Mouse (Mus musculus) neural tube, embryonic 12.5 days (tissue): Measurements from ENCODE around the gene Rec8. TPM values are rescaled to one million over a fixed set of nuclear protein-coding genes. Genes with fewer than 3 reads are reported as not detected.

Experiments
- ATAC-seq: fragments of 200-750 bp; cut with Nextera tagmentation; 2 replicates; pipeline ENCODE4 v1.8.0; 2017; ENCODE audit warnings: low read depth, mild to moderate bottlenecking, moderate TSS enrichment, moderate library complexity; ENCODE audit not compliant: low FRiP score
- H3K27ac ChIP-seq: fragments of 300-500 bp; sonication (generic); 2 replicates; pipeline ENCODE4 v1.5.1; 2016
- H3K27me3 ChIP-seq: fragments of 300-500 bp; sonication (generic); replicated peaks from 2 replicates; pipeline ENCODE4 v1.6.1; 2016; ENCODE audit warnings: mild to moderate bottlenecking
- H3K36me3 ChIP-seq: fragments of 300-500 bp; sonication (generic); 2 replicates; pipeline ENCODE4 v1.6.1; 2016; ENCODE audit warnings: mild to moderate bottlenecking
- H3K4me1 ChIP-seq: fragments of 300-500 bp; sonication (generic); 2 replicates; pipeline ENCODE4 v1.6.1; 2016
- H3K4me2 ChIP-seq: fragments of 300-500 bp; sonication (generic); replicated peaks from 2 replicates; pipeline ENCODE4 v1.6.1; 2016; ENCODE audit warnings: mild to moderate bottlenecking
- H3K4me3 ChIP-seq: fragments of 300-500 bp; sonication (generic); 2 replicates; pipeline ENCODE4 v1.5.1; 2016
- H3K9ac ChIP-seq: fragments of 300-500 bp; sonication (generic); 2 replicates; pipeline ENCODE4 v1.6.1; 2016; ENCODE audit warnings: mild to moderate bottlenecking
- H3K9me3 ChIP-seq: fragments of 300-500 bp; sonication (generic); 2 replicates; pipeline ENCODE4 v1.6.1; 2016; ENCODE audit warnings: mild to moderate bottlenecking
- WGBS: fragments of 180-500 bp; shearing (Covaris S2); methylation state at CpG from one replicate; pipeline ENCODE4 v1.1.7; 2016; 5-methylcytosine and 5-hydroxymethylcytosine counted together
- polyA plus RNA-seq: library from polyadenylated mRNA; unstranded; fragments of >200 nt; fragmentation: Nextera tagmentation; extraction: Ambion mirVana; gene quantifications from 2 replicates; pipeline ENCODE4 v1.2.1, GENCODE M21; 2016

Rec8 gene
- polyA plus RNA-seq, 1 experiment from 2014 or later: 22.8 TPM

DNA sequence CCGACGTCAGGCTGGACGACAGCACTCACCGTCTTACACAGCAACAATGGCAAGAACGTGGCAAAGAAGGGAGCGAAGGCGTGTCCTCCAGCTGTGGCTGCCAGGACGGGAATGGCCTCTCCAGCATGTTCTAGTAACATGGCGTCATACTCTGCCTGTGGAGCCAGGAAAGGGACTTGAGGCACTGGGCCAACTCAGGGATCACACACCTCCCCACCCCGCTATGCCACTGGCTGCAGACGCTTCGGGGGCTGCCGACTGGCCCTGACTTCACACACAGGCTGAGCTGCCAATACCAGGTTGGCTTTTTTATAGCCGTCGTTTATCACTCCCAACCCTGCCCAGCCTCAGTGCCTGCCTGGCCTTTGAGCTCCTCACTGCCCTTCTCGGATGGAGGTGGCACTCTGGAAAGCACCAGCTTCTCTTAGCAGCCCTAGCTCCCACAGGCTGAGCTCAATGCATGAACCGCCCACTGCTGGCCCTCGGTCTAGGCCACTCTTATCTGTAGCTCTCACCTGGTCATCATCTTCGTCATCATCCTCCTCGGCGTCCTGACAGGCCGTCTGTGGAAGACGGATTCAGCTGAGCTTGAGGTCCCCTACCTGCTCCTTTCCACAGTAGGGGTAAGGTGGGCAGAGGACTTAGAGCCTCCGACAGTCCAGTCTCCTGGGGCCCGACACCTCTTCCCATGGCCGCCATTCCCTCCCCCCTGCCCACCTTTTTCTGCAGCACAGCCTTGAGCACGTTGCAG, 10.4 kb downstream of the Rec8 start:
- Histone ChIP-seq H3K4me1 (no peaks in the 10 kb centered on the region), H3K36me3 (peaks cover 97% of the 10 kb centered on the region), H3K9me3 (no peaks in the 10 kb centered on the region), H3K9ac (no peak overlapping the region), H3K27ac (no peak overlapping the region), H3K4me3 (no peak overlapping the region), H3K27me3 (no peaks in the 10 kb centered on the region), H3K4me2 (no peak overlapping the region)
- 83% methylated on average over 27 of the region's 27 CpGs for WGBS
- ATAC-seq: no peak

DNA sequence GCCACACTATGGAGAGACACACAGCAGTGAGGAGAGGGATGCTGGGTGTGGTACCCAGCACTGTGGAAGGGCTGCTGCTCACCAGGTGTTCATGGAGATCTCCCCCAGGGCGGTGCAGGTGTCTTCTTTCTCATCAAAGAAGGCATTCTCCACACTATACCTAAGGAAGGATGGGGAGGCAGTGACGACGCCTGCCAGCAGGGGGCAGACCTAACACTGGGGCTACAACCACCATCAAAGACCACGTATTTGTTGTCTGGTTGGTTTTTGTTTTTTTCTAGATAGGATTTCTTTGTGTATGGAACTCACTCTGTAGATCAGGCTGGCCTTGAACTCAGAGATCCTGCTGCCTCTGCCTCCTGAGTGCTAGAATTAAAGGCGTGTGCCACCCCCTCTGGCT, 11.5 kb downstream of the Rec8 start:
- H3K4me2 ChIP-seq: no peak overlapping the region
- peaks cover 98% of the 10 kb centered on the region for H3K36me3 ChIP-seq
- no peak for ATAC-seq
- no peaks in the 10 kb centered on the region for H3K9me3 ChIP-seq
- H3K4me3 ChIP-seq: no peak overlapping the region
- 0 out of 2 replicates have a peak overlapping the region, but pooled peaks have one; percentile 5 for H3K9ac ChIP-seq
- no peak overlapping the region for H3K27ac ChIP-seq
- WGBS: 57% methylated on average over 5 of the region's 5 CpGs
- H3K27me3 ChIP-seq: no peaks in the 10 kb centered on the region
- peaks cover 5% of the 10 kb centered on the region for H3K4me1 ChIP-seq

DNA sequence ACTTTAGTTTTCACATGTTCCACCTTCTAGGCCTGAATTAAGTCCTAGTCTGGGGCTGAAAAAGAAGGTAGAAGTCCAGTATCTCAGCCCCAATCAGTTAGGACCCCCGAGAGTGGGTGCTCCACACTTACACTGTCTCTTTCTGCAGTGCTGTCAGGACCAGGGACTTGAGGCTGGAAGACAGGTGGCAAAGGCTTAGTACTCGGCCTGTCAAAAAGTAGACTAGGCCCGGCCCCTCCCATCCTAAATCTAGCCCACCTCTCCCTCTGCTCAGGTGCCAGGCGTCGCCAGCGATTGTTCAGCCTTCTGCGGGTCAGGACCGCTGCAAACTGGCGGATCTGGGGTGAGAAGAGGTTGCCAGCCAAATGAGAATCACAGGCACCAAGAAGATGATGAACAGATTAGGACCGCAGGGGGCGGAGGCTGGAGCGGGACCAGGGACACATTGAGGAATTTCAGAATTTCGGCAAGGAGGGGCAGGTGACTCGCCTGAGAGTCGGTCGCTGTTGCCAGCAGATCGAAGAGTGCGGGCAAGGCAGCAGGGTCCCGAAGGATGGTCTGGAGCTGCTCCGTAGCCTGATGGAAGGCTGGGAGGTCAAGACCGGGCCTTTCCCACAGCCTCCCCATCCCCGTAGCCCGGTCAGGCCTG, 17.2 kb downstream of the Rec8 start:
- no peaks in the 10 kb centered on the region for H3K27me3 ChIP-seq
- H3K9ac ChIP-seq: peak overlapping the region; percentile 79
- WGBS: 4% methylated on average over 23 of the region's 23 CpGs
- H3K4me2 ChIP-seq: peak overlapping the region; percentile 94
- H3K4me3 ChIP-seq: peak overlapping the region; percentile 68
- H3K27ac ChIP-seq: no peak overlapping the region; the same call in 1 of the 2 replicates
- peak; percentile 80 for ATAC-seq
- no peaks in the 10 kb centered on the region for H3K9me3 ChIP-seq
- H3K4me1 ChIP-seq: peaks cover 22% of the 10 kb centered on the region
- H3K36me3 ChIP-seq: peaks cover 71% of the 10 kb centered on the region

DNA sequence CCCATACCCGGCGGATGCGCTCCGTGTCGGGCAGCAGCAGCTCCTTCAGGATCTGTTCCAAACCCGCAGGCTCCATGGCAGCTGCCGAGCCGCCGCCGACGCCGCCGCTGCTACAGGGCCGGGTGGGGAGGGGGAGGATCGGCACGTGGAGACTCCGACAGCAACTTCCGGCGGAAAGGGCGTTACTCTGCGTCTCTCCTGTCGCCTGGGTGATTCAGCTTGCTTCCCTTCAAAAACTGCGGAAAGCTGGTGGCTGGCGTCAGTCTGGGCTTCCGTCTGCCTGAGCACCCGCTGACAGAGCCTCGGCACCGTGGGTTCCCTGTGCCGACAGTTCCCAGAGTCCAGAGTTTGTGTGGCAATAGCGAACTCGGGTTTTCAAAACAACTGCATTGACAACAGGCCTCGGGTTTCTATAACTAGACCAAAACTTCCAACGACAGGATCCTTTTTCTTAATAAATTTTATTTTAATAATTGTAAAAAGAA, 17.7 kb downstream of the Rec8 start, which contains the start of gene Ipo4:
Gene Ipo4, minus strand, starts transcription at position 435 of the 485 bp plus-strand sequence.
- no peaks in the 10 kb centered on the region for H3K27me3 ChIP-seq
- peak within 1 kb of the TSS; percentile 94 for H3K4me2 ChIP-seq
- H3K4me1 ChIP-seq: peaks cover 22% of the 10 kb centered on the region
- peak within 1 kb of the TSS; percentile 79 for H3K9ac ChIP-seq
- 2% methylated on average over 33 of the region's 33 CpGs for WGBS
- peaks cover 71% of the 10 kb centered on the region for H3K36me3 ChIP-seq
- peak within 1 kb of the TSS; percentile 68 for H3K4me3 ChIP-seq
- ATAC-seq: peak; percentile 87
- H3K27ac ChIP-seq: no peak within 1 kb of the TSS; the same call in 1 of the 2 replicates
- no peaks in the 10 kb centered on the region for H3K9me3 ChIP-seq

DNA sequence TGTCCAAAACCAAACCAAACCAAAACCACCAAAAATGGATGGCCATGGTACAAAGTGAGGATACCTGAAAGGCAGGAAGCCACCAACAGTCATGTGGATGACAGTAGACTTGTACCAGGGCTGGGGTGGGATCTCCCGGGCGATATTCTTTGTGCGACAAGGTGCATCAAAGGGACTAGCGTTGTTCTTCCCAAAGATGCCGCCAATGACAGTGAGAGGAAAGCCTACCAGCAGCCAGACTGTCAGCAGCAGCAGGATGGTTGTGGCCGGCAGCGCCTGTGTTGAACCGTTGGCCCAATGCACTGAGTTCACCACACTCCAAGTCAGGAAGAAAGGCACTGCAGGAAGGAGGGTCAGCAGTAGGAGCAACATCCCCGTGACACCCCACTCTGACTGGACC, 20.0 kb downstream of the Rec8 start, which contains the start of gene Gm49378:
Gene Gm49378, minus strand, starts transcription at position 101 of the 400 bp plus-strand sequence.
- H3K4me3 ChIP-seq: no peak within 1 kb of the TSS
- H3K36me3 ChIP-seq: peaks cover 59% of the 10 kb centered on the region
- no peak for ATAC-seq
- H3K27me3 ChIP-seq: no peaks in the 10 kb centered on the region
- H3K9me3 ChIP-seq: no peaks in the 10 kb centered on the region
- H3K9ac ChIP-seq: no peak within 1 kb of the TSS
- no peak within 1 kb of the TSS for H3K4me2 ChIP-seq
- peaks cover 29% of the 10 kb centered on the region for H3K4me1 ChIP-seq
- 94% methylated on average over 9 of the region's 9 CpGs for WGBS
- H3K27ac ChIP-seq: no peak within 1 kb of the TSS

DNA sequence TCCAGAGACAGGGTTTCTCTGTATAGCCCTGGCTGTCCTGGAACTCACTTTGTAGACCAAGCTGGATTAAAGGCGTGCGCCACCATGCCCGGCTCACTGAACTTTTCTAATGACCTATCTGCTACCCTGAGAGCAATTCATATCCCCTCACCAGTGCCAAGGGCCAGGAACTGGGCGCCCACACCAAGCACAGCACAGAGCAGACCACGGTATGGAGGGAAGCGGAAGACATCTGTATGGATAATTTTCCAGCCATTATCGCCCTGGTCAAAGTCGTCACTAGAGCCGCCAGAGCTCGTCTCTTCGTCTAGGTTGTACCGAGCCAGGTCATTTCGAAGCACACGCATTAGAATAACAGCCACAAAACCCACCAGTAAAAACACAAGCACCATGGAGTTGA, 23.0 kb downstream of the Rec8 start:
- peaks cover 27% of the 10 kb centered on the region for H3K4me1 ChIP-seq
- 96% methylated on average over 14 of the region's 14 CpGs for WGBS
- no peak overlapping the region for H3K4me3 ChIP-seq
- H3K4me2 ChIP-seq: no peak overlapping the region
- no peaks in the 10 kb centered on the region for H3K9me3 ChIP-seq
- H3K27ac ChIP-seq: no peak overlapping the region
- no peak for ATAC-seq
- peaks cover 45% of the 10 kb centered on the region for H3K36me3 ChIP-seq
- no peak overlapping the region for H3K9ac ChIP-seq
- H3K27me3 ChIP-seq: no peaks in the 10 kb centered on the region

DNA sequence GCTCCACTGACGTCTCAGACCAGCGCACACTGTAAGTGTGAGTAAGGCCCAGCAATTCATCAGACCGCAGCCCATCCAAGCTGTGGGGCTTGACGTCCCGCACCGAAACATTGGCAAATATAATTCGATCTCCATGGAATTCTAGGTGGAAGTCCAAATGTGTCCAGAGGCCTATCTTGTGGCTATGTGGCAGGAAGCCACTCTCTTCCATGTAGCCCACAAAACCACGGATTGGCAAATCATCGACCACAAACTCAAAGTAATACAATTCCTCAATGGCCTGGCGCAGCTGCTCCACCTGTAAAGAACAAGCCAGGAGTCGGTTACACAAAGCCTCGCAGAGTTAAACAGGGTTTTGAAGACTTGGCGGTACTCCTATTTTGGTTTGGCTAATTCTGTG, 23.5 kb downstream of the Rec8 start:
- peaks cover 47% of the 10 kb centered on the region for H3K36me3 ChIP-seq
- H3K27me3 ChIP-seq: no peaks in the 10 kb centered on the region
- 95% methylated on average over 13 of the region's 13 CpGs for WGBS

DNA sequence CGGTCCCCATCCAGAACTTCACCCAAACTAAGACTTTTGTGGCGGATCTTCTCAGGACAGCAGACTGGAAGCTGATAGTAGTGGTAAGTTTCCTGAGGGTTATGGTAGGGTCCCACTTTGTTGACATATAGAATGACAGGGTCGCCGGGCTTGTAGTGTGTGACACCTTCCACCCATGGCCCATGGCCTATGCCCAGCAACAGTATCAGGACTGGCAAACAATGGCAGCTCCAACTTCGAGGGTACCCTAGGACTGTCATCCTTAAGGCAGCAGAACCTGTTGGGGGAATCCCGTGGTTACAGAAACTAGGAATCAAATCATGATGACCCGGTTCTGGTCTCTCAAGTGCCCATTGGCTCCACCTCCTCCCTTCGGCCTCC, 24.8 kb downstream of the Rec8 start:
- H3K9me3 ChIP-seq: no peaks in the 10 kb centered on the region
- peak overlapping the region; percentile 83 for H3K4me3 ChIP-seq
- H3K36me3 ChIP-seq: peaks cover 46% of the 10 kb centered on the region
- peak overlapping the region; percentile 87 for H3K4me2 ChIP-seq
- H3K27ac ChIP-seq: peak overlapping the region; percentile 67
- no peaks in the 10 kb centered on the region for H3K27me3 ChIP-seq
- peak overlapping the region; percentile 89 for H3K9ac ChIP-seq
- 27% methylated on average over 8 of the region's 8 CpGs for WGBS
- peaks cover 21% of the 10 kb centered on the region for H3K4me1 ChIP-seq
- ATAC-seq: peak; percentile 30; the same call in 1 of the 2 replicates

More for the DNA sequence above, 23.5 kb downstream of the Rec8 start:
- no peak for ATAC-seq
- Histone ChIP-seq H3K9me3 (no peaks in the 10 kb centered on the region), H3K4me1 (peaks cover 23% of the 10 kb centered on the region), H3K4me2 (no peak overlapping the region), H3K4me3 (no peak overlapping the region), H3K27ac (no peak overlapping the region), H3K9ac (no peak overlapping the region)

DNA sequence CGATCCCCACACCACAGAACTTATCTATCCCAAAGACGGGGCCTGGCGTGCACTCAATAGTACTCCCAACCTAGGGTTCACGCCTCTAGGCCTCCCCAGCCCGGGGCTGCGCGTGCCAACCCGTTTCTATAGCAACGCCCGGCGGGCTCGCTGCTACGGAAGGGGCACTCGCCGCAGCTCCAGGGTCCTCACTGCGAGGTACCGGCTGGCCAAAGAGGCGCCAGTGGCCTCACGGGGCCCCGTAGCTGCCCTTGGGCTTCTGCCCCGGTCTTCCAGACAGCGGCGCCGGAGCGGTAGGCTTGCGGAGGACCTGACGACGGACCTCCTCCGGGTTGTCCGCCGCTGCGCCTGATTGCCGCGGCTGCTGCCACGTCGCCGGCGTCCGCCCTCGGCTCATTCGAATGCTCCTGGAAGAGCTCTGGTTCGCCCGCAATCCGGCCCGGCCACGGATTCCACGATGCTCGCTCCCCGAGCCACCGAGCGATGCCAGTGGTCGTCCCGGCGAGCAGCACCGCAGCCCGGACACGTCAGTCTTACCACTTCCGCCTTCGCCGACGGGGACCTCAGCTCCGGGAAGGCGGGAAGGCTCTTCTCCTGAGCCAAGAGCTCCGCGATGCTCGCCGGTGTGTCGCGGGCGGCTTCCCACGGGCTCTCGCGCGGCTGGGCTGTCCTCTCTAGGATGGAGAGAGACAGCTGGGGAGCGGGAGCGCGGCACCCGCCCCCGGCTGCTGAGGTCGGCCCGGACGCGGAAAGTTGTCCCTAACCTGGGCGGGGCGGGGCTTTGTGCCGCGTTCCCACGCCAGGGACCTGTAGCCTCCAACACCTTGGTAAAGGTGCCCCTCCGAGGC, 25.4 kb downstream of the Rec8 start, which contains the start of gene Tm9sf1:
Gene Tm9sf1, minus strand, starts transcription at position 747 of the 848 bp plus-strand sequence.
- Histone ChIP-seq H3K4me2 (peak within 1 kb of the TSS; percentile 87), H3K9ac (peak within 1 kb of the TSS; percentile 89), H3K4me1 (peaks cover 21% of the 10 kb centered on the region), H3K27me3 (no peaks in the 10 kb centered on the region), H3K9me3 (no peaks in the 10 kb centered on the region), H3K4me3 (peak within 1 kb of the TSS; percentile 83), H3K27ac (peak within 1 kb of the TSS; percentile 67), H3K36me3 (peaks cover 39% of the 10 kb centered on the region)
- peak; percentile 88 for ATAC-seq
- under 1% methylated on average over 89 of the region's 89 CpGs for WGBS

DNA sequence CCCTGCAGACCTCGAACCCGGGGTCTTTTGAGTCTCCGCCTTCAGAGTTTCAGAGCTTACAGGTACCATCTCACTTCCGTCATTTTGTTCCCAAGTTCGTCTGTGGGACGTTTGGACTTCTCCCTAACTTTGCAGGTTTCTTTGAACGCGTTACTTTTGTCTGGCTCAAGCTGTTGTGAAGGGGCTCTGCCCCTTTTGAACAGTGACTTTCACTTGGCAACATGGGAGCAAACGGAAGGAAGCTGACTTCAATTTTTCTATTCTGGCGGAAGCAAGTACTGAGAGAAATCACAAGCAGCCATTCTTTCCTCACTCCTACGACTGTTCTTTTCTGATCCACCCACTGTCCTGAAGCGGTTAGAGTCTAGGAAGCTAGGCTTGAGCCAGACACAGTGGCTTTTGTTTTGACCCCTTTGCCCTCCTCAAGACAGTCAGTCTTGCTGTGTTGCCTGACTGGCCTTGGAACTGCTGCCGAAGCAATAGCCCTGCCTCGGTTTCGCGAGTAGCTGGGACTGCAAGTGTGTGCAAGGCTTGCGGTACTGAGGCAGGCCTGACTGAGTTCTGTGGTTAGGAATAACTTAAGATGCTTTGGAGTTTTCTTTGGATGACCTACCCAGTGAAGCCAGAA, 26.5 kb downstream of the Rec8 start:
- no peak overlapping the region for H3K27ac ChIP-seq
- peak overlapping the region; percentile 89 for H3K9ac ChIP-seq
- no peaks in the 10 kb centered on the region for H3K27me3 ChIP-seq
- H3K4me3 ChIP-seq: peak overlapping the region; percentile 83
- WGBS: 34% methylated on average over 17 of the region's 17 CpGs
- ATAC-seq: no peak
- H3K4me1 ChIP-seq: peaks cover 21% of the 10 kb centered on the region
- H3K36me3 ChIP-seq: peaks cover 31% of the 10 kb centered on the region
- no peaks in the 10 kb centered on the region for H3K9me3 ChIP-seq
- H3K4me2 ChIP-seq: peak overlapping the region; percentile 87

DNA sequence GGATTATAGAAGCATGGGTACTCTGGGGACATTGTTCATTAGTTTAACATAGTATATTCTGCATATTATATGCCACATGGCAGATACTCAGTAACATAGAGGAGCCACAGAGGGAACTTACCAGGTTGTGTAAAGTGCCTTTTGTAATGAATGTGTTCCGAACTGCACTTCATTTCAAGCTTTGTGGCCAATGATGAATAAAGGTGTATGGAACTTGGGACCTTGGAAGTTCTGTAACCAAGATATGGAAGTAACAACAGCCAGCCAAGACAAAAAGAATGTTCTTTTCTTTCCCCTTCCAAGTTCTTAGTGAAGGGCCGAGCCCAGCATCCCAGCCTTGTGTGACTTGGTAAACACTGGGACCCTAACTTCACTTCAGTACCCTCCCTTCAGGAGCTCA, 32.0 kb downstream of the Rec8 start, which contains the start of gene Tssk4:
Gene Tssk4, plus strand, starts transcription at position 301 of the 400 bp plus-strand sequence.
- no peak within 1 kb of the TSS for H3K4me3 ChIP-seq
- H3K9ac ChIP-seq: no peak within 1 kb of the TSS
- H3K9me3 ChIP-seq: no peaks in the 10 kb centered on the region
- H3K36me3 ChIP-seq: 0 out of 2 replicates have a peak, but pooled peaks cover 9% of the 10 kb centered on the region
- peaks cover 4% of the 10 kb centered on the region; the same call in 1 of the 2 replicates for H3K4me1 ChIP-seq
- WGBS: 88% methylated on average over 2 of the region's 2 CpGs
- no peaks in the 10 kb centered on the region for H3K27me3 ChIP-seq
- H3K4me2 ChIP-seq: no peak within 1 kb of the TSS
- H3K27ac ChIP-seq: no peak within 1 kb of the TSS
- no peak for ATAC-seq
